ENCODE assay signal across 7 mouse cellular contexts in genomic region chr16:48993559-48994342, GRCm38 (mm10). TPM values are rescaled to one million over a fixed set of nuclear protein-coding genes. Genes with fewer than 3 reads are reported as not detected.
DNase-seq lines count a peak whose midpoint lies in the region; ATAC-seq and TF ChIP-seq lines count a peak whose summit lies in the region.

TSS of gene Dzip3 (minus strand) at chr16:48994165.
TSS of gene Cip2a (plus strand) at chr16:48994185.

- intact Hi-C loops in left cerebral cortex, postnatal 4 days (cut with DNase I), result no loop called here

- peak within 1 kb of the TSS; percentile 89 for H3K4me2 ChIP-seq in intestine, postnatal 0 days (replicated peaks; ENCODE audit: low read depth)
- peak within 1 kb of the TSS; percentile 73 for H3K4me2 ChIP-seq in midbrain, embryonic 12.5 days (replicated peaks)

- TF ChIP-seq POLR2A in small intestine, adult 2 months (IDR thresholded peaks at IDR 0.05; ENCODE audit: low read depth, low read length), result peak; percentile 53; the same call in 1 of the 2 replicates

- peak; percentile 95 for ATAC-seq in intestine, postnatal 0 days
- peak; percentile 99 for ATAC-seq in midbrain, embryonic 12.5 days (ENCODE audit: low FRiP score, low read depth)

- peak within 1 kb of the TSS; percentile 97 for H3K9ac ChIP-seq in intestine, postnatal 0 days (ENCODE audit: low read depth, low read length)
- peak within 1 kb of the TSS; percentile 93 for H3K9ac ChIP-seq in midbrain, embryonic 12.5 days (replicated peaks)

- no peaks in the 10 kb centered on the region for H3K36me3 ChIP-seq in intestine, postnatal 0 days (ENCODE audit: control insufficient read depth, insufficient read depth)
- H3K36me3 ChIP-seq in midbrain, embryonic 12.5 days, result 0 out of 2 replicates have a peak, but pooled peaks cover 4% of the 10 kb centered on the region
- no peaks in the 10 kb centered on the region for H3K36me3 ChIP-seq in small intestine, adult 2 months (ENCODE audit: control insufficient read depth, insufficient read depth, low read length)

- H3K4me3 ChIP-seq in intestine, postnatal 0 days (ENCODE audit: low read depth, low read length), result peak within 1 kb of the TSS; percentile 99
- peak within 1 kb of the TSS; percentile 90 for H3K4me3 ChIP-seq in midbrain, embryonic 12.5 days
- peak within 1 kb of the TSS; percentile 99 for H3K4me3 ChIP-seq in small intestine, adult 2 months (ENCODE audit: low read depth, low read length)

- peak; percentile 15; the same call in 1 of the 2 replicates for TF ChIP-seq CTCF in intestine, postnatal 0 days (IDR thresholded peaks at IDR 0.05; ENCODE audit: low read depth)
- no peak for TF ChIP-seq CTCF in small intestine, adult 2 months (IDR thresholded peaks at IDR 0.05; ENCODE audit: extremely low read depth, insufficient read length, insufficient replicate concordance, low read depth, low read length)

- H3K4me1 ChIP-seq in intestine, postnatal 0 days (replicated peaks; ENCODE audit: control insufficient read depth, insufficient read depth, low read length), result no peaks in the 10 kb centered on the region
- peaks cover 19% of the 10 kb centered on the region for H3K4me1 ChIP-seq in midbrain, embryonic 12.5 days
- H3K4me1 ChIP-seq in small intestine, adult 2 months (ENCODE audit: control insufficient read depth, insufficient read depth, insufficient read length, low read length), result no peaks in the 10 kb centered on the region; the same call in 1 of the 2 replicates

- no peaks in the 10 kb centered on the region for H3K27me3 ChIP-seq in intestine, postnatal 0 days (replicated peaks; ENCODE audit: control insufficient read depth, insufficient read depth, low read length)
- no peaks in the 10 kb centered on the region for H3K27me3 ChIP-seq in midbrain, embryonic 12.5 days
- no peaks in the 10 kb centered on the region for H3K27me3 ChIP-seq in small intestine, adult 2 months (ENCODE audit: control insufficient read depth, insufficient read depth, low read length)

- WGBS in intestine, postnatal 0 days, result under 1% methylated on average over 72 of the region's 74 CpGs
- WGBS in midbrain, embryonic 12.5 days, result under 1% methylated on average over 73 of the region's 74 CpGs
- under 1% methylated on average over 74 of the region's 74 CpGs for WGBS in small intestine, adult 2 months

- peak within 1 kb of the TSS; percentile 90 for H3K27ac ChIP-seq in intestine, postnatal 0 days (ENCODE audit: low read depth, low read length)
- peak within 1 kb of the TSS; percentile 97 for H3K27ac ChIP-seq in midbrain, embryonic 12.5 days (replicated peaks)
- peak within 1 kb of the TSS; percentile 34 for H3K27ac ChIP-seq in small intestine, adult 2 months (ENCODE audit: insufficient read depth, low read depth, low read length)

- no peaks in the 10 kb centered on the region for H3K9me3 ChIP-seq in intestine, postnatal 0 days (ENCODE audit: control insufficient read depth)
- no peaks in the 10 kb centered on the region for H3K9me3 ChIP-seq in midbrain, embryonic 12.5 days

- DNase-seq in adrenal gland, adult 2 months, result peak; percentile 92
- DNase-seq in embryo, embryonic 11.5 days (ENCODE audit: low read depth, low spot score), result peak; percentile 90
- DNase-seq in gastrocnemius, postnatal 4 days (ENCODE audit: low spot score in 2 of 2), result peak; percentile 89 to 93
- DNase-seq in left cerebral cortex, postnatal 4 days, result peak; percentile 98

RNA-seq across cellular contexts. Expression of gene Dzip3, which starts in this region (rescaled TPM):
- total RNA-seq in adrenal gland, adult 2 months (2021), result 10 to 100 TPM; 17.0 to 23.9 TPM
- 1.3 and 2.1 TPM in 2 replicates for polyA plus RNA-seq in adrenal gland, adult 2 months (2012; rRNA removed)
- total RNA-seq in gastrocnemius, postnatal 4 days (2021), result 10 to 100 TPM; 13.8 to 18.7 TPM
- polyA plus RNA-seq in intestine, postnatal 0 days (2015; fragmentation: Nextera tagmentation; extraction: Ambion mirVana), result 4.2 and 4.8 TPM in 2 replicates
- total RNA-seq in left cerebral cortex, postnatal 4 days (2021), result 100 to 1,000 TPM; 102 to 115 TPM
- polyA plus RNA-seq in midbrain, embryonic 12.5 days (2016; fragmentation: Nextera tagmentation; extraction: Ambion mirVana), result 50.8 and 51.6 TPM in 2 replicates
- polyA plus RNA-seq in small intestine, adult 2 months (2012; rRNA removed), result 0.15 and 0.41 TPM in 2 replicates

RNA-seq across cellular contexts. Expression of gene Cip2a, which starts in this region (rescaled TPM):
- 1 to 10 TPM; 1.2 to 1.9 TPM for total RNA-seq in adrenal gland, adult 2 months (2021)
- 0.07 and 0.30 TPM in 2 replicates for polyA plus RNA-seq in adrenal gland, adult 2 months (2012; rRNA removed)
- 10 to 100 TPM; 10.8 to 12.2 TPM for total RNA-seq in gastrocnemius, postnatal 4 days (2021)
- 6.2 and 6.6 TPM in 2 replicates for polyA plus RNA-seq in intestine, postnatal 0 days (2015; fragmentation: Nextera tagmentation; extraction: Ambion mirVana)
- 1 to 10 TPM; 6.3 to 8.9 TPM for total RNA-seq in left cerebral cortex, postnatal 4 days (2021)
- polyA plus RNA-seq in midbrain, embryonic 12.5 days (2016; fragmentation: Nextera tagmentation; extraction: Ambion mirVana), result 38.5 and 39.0 TPM in 2 replicates
- polyA plus RNA-seq in small intestine, adult 2 months (2012; rRNA removed), result 0.70 and 1.1 TPM in 2 replicates

Comparison
In these comparisons a context has a peak if more than half of its experiments do, and no peak if none do; other contexts are left out.
1. Peak in every context shown above with its lines: DNase-seq, ATAC-seq, H3K4me3 ChIP-seq and H3K27ac ChIP-seq.
2. RNA of gene Dzip3 (total RNA-seq): 102 to 115 TPM in left cerebral cortex, postnatal 4 days; 17.0 to 23.9 TPM in adrenal gland, adult 2 months and 13.8 to 18.7 TPM in gastrocnemius, postnatal 4 days; every median in the first group is over 4 times any median in the second.
3. H3K27ac ChIP-seq: peak in every context shown above with its lines; median percentile 97 in midbrain, embryonic 12.5 days; 90 in intestine, postnatal 0 days; 34 in small intestine, adult 2 months.